Mouse (Mus musculus): Measurements from ENCODE around the gene Terb1.

The Terb1 gene

DNA sequence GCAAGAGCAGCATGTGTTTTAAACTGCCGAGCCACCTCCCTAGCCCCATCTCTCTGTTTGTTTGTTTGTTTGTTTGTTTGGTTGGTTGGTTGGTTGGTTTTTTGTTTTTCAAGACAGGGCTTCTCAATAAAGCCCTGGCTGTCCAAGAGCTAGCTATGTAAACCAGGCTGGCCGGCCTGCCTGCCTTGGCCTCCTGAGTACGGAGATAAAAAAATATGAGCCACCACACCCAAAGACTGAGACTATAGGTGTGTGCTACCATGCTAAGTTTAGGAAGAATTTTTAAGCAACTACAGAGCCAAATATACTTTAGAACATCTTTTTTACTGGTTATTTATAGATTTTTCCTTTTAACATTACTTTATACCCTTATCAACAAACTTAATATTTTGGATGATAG, 57.5 kb downstream of the Terb1 start:
- no peak for DNase-seq (ENCODE audit: low spot score in 2 of 2)

DNA sequence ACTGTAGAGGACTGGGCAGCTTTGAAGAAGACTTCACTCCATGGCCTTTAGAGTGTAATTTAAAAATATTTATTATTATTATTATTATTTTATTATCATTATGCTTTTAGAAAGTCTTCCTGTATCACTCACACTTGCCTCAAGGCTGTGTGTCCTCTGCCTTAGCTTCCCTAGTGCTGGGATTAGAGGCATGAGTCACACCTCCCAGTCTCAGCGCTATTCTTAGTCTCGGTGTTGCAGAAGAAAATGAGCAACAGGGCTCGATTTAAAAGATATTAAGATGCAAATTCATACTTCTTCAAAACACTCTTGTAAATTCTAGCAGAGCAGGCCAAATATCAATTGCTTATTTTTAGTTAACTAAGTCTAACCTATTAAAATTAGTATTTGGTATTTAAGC, 60.9 kb downstream of the Terb1 start:
- DNase-seq (ENCODE audit: low spot score in 2 of 2), result no peak

DNA sequence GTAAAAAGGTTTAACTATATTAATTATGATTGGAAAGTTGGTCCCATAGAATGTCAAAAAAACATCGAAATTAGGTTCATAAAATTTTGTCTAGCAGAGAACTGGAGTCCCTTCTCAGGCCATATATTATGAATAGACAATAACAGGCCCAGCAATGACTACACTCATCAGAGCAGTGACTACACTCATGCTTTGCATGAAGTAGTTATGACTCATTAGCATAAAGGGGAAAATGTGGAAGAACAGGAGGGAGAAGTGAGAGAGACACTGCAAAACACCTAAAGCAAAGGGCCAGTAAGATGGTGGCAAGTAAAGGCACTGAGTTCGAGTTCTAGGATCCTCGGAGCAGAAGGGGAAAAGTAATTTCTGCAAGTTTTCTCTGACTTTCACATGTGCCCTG, 63.7 kb downstream of the Terb1 start:
- DNase-seq (ENCODE audit: low spot score in 2 of 2), result no peak

DNA sequence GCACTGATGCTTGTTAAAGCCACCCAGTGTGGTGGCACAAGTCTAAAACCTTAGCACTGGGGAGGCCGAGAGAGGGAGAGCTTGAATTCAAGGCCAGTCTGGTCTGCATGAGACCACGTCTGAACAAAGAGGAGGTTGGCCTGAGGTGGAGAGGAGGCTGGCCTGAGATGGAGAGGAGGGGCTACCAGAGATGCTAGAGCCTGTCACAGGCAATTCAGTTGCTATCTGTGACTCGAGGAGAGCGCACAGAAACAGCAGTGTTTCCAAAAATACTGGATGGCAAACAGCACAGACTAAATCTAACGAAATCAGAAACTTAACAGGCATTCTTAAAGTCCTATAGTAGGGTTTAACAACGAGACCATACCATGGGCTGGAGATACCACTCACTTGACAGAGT, 64.5 kb downstream of the Terb1 start:
- DNase-seq (ENCODE audit: low spot score in 2 of 2), result no peak

DNA sequence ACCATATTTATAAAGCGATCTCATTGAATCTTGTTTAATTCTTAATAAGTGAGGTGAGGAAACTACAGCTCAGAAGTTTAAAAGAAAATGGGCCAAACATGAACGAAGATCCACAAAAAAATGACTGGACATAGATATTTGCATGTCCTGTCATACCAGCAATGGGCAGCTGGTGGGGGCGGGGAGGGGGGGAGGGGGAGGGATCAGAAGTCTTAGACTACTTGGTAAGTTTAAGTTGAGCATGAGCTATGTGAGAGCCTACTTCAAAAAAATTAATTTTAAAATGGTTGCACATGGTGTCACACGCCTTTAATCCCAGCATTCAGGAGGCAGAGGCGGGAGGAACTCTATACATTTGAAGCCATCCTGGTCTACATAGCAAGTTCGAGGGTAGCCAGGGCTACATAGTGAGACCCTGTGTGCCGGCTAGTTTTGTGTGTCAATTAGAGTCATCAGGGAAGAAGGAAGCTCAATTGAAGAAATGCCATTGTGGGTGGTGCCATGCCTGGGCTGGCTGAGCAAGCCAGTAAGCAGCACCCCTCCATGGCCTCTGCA, 66.5 kb downstream of the Terb1 start:
- no peak for DNase-seq (ENCODE audit: low spot score in 2 of 2)

DNA sequence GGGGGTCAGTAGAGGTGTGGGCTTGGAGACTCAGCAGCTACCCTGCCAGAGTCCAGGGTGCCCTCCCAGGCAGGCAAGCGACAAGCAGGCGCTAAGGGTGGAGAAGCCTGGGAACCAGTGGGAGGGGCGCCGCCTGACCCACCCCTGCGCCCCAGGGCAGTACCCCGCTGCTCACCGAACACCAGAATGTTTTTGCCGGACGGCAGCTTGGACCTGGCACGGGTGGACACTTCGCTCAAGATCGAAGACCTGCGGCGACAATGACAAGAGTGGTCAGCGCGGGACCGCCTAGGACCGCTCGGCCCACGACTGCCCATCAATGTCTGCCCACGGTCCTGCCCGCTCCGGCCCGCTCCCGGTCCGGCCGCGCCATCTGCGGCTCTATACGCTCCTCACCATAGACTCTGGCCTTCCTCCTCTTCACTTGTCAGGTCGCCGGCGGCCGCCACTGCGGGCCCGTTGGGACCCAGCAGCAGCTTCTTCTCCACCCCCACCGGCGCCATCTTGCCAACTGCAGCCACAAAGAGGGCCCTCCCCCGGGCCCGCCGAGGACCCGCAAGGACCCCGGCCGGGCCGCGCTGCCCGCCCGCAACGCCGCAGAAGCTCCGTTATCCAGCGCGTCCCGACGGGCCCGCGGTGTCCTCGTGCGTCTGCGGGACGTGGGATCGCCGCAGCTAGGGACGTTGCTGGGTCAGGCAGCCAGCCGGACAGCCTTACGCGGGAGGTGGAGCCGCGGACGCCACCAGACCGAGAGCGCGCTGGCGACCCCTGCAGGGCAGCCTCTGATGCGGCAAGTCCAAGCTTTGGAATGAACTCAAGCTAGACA, 67.2 kb downstream of the Terb1 start, which contains the start of gene Dync1li2:
Dync1li2 (minus strand) TSS at position 749 of the 826 bp plus-strand sequence.
- peak; percentile 94 for DNase-seq (ENCODE audit: low spot score in 2 of 2)

DNA sequence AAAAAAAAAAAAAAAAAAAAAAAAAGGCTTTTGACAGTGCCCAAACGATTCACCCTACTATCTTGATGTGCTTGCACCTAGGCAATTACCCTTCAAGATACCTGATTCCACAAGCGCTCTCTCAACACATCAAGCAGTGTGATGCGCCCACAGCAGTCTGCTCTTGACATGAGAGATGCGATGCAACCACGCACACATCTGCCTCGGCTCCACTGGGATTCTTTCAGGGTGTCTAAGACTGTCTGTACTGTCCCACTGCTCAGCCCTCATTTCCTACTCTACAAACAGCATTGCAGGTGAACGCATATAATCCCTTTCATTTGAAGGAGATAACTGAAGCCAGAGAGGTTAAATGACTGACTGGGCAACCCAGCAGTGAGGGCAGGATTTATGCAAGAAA, 68.1 kb downstream of the Terb1 start:
- peak; percentile 57 to 58 for DNase-seq (ENCODE audit: low spot score in 2 of 2)

DNA sequence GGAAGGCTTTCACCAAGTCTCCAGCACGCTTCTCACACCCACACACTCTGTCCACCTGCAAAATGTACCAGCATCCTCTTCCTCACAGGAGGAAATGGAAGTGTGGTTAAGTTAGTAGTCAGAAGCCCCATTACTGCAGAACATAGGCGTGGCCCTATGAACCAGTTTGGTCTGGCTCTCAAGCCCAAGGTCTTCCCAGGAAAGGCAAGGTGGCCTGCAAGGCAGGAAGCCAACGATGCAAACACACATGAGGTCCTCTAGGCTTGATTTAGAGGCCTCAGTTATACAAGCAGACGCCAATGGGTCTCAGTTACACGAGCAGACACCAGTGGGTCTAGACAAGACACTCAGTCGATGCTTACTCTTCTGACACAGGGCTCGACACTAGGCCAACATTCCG, 70.2 kb downstream of the Terb1 start:
- DNase-seq (ENCODE audit: low spot score in 2 of 2), result no peak

DNA sequence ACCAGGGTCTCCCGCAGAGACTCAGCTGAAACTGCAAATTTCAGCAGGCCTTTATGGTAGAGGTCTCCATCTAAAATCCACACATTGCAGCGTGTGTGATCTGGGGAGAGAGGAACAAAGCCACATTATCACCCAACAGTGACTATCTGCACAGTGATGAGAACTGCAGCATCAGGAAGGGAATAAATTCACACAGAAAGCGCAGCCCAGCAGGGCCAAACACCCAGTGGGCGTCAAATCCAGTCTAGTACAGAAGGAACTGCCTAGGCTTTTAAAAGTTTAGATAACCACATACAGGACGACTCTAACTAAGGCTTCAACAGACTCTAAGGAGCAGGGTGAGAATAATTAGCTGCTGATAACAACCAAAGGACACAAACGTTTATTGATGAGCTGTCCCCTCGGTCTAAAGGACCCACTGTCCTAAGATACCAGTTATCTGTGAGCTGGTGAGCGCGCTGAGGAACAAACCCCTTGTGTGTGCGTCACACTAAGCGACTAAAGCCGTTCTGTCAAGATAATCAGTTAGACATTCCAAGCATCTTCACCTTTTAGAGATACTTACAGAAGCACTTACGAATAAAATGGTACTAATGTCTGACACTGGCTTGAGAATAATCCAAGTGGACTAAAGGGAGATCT, 72.1 kb downstream of the Terb1 start:
- peak in 1 of 2 experiments; percentile 46 for DNase-seq (ENCODE audit: low spot score in 2 of 2)

DNA sequence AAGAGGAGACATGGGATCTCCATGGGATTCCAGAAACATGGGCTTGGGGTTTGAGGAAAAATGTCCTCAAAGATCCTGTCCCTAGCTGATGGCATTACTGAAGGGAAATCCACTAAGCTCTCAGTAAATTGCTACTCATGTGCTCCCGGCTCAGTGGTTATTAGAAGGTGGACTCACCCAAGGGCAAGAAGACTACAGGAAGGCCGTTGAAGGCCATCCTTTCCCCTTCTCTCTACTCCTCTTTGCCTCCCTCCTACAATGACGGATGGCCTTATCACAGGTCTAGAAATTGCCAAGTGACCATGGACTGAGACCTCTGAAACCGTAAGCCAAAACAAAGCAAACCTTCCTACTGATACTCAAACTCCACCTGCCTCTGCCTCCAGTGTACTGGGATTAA, 73.1 kb downstream of the Terb1 start:
- DNase-seq (ENCODE audit: low spot score in 2 of 2), result no peak

DNA sequence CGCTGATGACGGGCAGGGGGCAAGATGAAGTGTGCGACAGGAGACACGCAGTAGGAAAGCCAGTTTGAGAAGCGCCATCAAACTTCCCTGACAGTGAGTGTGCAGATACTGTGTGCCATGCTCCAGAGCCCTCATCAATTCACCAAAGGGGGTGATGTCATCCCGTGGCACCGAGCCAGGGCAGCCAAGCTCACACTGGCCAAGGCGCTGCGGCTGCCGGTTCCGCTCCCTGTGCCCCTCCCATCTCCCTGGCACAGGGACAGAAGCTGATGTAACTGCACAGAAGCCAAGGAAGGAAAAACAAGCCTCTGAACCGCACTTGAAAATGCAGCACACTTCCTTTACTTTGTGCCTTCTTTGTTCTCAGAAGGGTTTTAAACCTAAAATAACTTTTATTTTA, 73.7 kb downstream of the Terb1 start:
- DNase-seq (ENCODE audit: low spot score in 2 of 2), result peak; percentile 97 to 98

DNA sequence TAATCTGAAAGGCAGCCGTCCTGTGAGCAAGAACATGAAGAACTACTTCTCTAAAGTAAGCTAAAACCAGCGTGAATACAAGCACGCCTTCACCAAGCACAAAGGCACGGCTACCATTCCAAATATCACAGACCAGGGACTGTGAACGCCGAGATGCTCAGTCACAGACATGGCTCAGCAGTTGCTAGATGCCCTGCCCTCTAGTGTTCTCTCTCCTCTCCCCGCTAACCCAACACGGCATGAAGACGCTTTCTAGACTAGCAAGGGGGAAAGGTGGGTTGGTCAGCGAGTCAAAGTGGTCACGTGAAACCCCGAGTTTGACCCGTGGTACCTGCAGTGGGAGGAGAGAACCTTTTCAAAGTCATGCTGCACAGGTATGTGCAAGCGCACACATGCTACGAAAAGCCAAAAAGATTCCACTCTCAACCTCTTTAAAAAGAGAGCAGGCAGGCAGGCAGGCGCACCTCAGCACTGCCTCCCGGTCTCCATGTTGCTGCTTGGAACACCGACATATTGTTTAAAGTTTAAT, 74.8 kb downstream of the Terb1 start:
- DNase-seq (ENCODE audit: low spot score in 2 of 2), result no peak

DNA sequence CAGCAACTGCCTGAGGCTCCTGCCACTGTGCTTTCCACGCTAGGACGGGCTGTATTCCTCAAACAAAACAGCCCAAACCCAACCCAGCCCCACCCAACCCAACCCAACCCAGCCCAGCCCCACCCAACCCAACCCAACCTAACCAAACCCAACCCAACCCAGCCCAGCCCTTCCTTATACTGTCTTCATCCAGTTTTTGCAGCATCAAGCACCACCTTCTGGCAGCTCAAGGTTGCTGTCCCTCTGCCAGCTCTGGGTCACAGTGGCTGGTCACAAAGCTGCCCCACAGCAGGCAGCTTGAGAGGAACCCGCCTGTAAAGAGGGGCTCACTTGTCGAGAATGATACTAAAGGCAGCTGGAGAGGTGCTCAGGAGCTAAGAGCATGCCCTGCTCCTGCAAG, 75.4 kb downstream of the Terb1 start:
- DNase-seq (ENCODE audit: low spot score in 2 of 2), result no peak

DNA sequence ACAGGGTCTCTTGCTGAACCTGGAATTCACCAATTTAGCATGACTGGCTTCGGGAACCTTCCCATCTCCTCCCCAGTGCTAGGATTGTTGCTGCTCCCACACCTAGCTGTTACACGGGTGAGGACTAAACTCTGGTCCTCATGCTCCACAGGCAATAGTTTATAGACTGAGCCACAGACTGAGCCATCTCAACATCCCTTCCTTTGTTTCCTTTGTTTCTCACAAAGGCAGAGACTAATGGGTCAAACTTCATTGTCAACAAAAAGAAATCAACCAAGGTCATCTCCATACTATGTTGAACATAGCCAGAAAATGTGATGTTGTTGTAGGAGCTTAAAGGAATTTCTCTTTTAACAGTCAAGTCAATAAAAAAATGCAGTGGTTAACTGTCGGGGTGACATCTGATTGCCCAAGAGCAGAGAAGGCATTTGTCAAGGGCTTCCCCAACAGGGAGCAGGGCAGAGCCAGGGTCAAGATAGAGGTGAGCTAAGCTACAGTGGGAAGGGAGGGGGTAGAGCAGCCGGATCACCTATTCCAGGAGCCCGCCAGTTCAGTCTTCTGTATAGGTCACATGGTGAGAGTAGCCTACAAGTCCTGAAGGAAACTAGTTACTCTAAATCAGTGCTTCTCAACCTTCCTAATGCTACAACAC, 76.4 kb downstream of the Terb1 start:
- DNase-seq (ENCODE audit: low spot score in 2 of 2), result no peak

DNA sequence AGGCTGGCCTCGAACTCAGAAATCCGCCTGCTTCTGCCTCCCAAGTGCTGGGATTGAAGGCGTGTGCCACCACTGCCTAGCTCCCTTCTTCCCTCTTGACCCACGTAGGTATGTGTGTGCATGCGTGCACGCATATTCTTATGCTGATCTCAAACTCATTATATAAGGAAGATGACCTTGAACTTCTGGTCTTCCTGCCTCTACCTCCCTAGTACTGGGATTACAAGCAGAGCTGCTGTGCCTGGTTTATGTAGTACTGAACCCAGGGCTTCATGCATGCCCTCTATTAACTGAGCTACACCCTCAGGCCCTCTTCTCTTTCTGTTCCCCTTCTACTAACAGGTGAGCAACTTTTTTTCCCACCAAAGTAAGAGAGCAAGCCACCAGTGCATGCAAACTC, 77.1 kb downstream of the Terb1 start:
- no peak for DNase-seq (ENCODE audit: low spot score in 2 of 2)

DNA sequence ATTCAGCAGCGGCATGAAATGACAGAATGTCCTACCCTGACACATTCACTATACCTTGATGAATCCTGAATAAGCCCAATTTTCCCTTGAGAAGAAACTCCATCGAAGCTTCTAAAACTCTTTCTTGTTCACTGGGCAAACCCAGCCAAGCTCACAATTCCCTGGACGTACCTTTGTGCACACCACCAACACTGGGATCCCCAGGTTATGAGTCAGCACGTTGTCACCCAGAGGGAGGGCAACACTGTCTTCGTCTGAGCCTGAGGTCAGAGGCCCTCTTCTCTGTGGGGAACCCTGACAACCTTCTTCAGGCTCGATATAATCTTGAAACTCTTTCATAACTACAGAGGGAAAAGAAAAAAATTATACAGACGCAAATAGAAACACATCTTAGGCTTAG, 79.5 kb downstream of the Terb1 start:
- DNase-seq (ENCODE audit: low spot score in 2 of 2), result no peak

DNA sequence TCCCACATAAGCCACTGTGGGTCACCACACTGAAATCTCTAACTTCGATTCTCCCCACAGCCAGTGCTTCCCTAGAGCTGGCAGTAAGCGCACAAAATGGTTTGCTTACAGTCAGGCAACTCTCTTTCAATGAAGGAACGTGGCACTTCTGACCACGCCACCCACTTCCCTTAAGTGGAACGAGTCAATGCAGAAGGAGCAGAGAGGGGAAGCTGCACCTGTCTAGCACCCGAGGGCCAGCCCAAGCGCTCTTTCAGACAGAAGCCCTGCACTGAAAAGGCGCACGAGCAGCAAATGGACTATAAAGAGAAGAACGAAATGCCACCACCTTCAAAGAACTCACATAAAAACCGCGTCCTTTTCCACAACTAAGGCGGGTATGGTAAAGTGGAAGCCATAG, 82.0 kb downstream of the Terb1 start:
- no peak for DNase-seq (ENCODE audit: low spot score in 2 of 2)

DNA sequence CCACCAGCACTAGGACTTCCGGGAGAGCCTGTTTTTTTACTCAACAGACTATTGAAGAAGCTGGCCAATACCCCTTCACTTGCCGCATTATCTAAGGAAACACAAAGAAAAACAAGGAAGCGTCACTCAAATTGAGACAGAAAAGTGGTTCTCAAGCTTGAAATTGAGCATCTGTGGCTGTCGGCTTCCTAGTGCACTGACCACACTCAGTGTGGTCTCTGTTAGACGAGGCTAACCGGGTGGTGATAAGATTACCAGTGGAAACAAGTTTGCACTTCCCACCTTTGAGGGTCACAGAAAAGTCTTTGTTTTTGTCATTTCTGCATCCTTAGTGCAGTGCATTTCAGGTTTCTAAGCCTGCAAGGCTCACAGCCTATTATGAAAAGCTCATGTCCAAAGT, 87.4 kb downstream of the Terb1 start:
- DNase-seq (ENCODE audit: low spot score in 2 of 2), result no peak

DNA sequence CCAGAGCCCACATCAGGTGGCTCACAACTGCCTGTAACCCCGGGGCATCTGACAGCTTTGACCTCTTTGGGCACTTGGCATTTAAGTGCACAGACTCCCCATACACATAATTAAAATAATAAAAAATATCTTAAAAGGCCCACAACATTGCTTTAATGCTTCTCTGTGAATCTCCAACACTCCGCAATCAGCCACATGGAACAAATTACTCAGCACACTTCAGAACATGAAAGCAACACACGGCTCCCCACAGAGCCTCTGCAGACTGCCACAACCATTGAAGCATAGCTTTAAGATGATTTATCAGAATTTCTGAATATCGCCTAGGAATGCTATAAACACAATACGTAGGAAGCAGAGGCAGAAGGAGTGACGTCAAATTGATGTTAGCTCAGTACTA, 93.7 kb downstream of the Terb1 start:
- no peak for DNase-seq (ENCODE audit: low spot score in 2 of 2)

DNA sequence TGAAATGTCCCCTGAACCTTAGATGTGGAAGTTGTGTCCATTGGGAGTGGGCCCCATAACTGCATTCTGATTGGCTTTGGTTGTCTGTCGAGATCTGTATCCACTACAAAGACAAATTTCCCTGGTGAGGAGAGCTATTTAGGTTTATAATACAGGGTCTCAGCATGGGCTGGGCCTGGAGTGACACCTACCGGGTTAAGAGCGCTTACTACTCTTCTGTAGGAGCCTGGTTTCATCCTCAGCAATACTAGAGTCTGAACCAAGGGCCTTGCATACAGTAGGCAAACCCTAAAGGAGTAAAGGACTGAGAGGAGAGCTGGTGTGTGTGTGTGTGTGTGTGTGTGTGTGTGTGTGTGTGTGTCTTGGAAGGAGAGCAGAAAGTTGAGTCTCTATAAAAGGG, 95.5 kb downstream of the Terb1 start:
- DNase-seq (ENCODE audit: low spot score in 2 of 2), result no peak

DNA sequence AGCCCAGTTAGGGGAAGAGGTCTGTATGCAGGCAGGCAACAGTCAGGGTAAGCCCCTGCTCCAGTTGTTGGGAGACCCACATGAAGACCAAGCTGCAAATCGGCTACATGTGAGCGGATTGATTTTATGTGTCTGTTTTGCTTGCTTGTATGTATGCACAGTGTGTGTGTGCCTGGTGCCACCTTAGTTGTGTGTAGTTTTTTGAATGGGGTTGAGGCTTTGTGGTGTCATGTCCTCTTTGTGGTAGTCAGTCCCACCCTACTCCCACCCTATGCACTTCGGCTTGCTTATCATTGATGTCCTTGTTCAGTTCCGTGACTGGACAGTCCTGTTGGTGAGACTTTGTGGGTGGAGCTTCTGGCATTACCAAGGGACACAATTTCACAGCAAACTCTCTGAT, 95.9 kb downstream of the Terb1 start:
- no peak for DNase-seq (ENCODE audit: low spot score in 2 of 2)

DNA sequence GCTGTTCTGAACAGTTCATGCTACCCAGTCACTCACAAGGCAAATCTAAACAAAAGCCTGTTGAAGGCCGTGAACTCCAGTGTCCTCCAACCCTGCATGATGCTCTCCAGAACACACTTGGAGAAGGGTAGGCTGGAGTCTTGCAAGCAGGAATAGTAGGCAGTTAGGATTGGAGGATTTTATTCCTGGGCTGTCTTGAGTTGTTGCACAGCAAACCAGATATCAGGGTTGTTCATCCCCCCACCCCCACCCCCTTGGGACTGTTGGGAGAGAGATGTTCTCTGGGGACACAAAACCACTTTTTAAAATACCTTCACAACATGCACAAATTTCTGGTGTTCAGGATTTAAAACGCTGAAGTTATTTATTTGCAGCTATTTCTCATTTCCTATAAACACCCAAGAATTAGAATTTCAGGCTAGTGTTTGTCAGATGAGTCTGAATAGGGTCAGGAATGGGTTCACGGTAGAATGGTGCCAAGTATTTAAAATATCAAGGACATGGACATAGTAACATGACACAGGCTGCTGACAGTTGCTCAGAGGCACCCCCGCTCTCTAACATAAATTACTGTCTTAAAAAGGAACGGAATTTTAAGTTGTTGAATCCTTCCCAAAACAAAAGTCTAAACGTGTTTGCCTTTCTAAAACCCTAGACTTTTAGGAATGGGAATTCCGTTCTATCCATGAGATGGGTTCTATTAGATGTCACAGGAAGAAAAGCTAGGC, 96.7 kb downstream of the Terb1 start:
- no peak for DNase-seq (ENCODE audit: low spot score in 2 of 2)
